Mouse (Mus musculus): ENCODE results near the gene Cog8.

Gene Cog8

GRCm38 (mm10) chr8:107056076-107056972, at the start of gene Cog8, which contains the start of gene Nip7:
Gene Cog8, minus strand, starts transcription at chr8:107056689.
Gene Nip7, plus strand, starts transcription at chr8:107056877.
- DNase-seq (ENCODE audit: low spot score), result peak; percentile 94

GRCm38 (mm10) chr8:107104547-107104946, 48.1 kb upstream of the Cog8 start:
- peak; percentile 36 for DNase-seq (ENCODE audit: low spot score)

GRCm38 (mm10) chr8:107100635-107101034, 44.1 kb upstream of the Cog8 start:
- DNase-seq (ENCODE audit: low spot score), result no peak

- DNase-seq (ENCODE audit: low spot score), result peak; percentile 77
Measured at GRCm38 (mm10) chr8:107096366-107097036, 40.0 kb upstream of the Cog8 start, which contains the start of gene Terf2. Gene Terf2, minus strand, starts transcription at chr8:107096547.

- no peak for DNase-seq (ENCODE audit: low spot score)
Measured at GRCm38 (mm10) chr8:107095717-107096365, 39.4 kb upstream of the Cog8 start.

- DNase-seq (ENCODE audit: low spot score), result no peak
Measured at GRCm38 (mm10) chr8:107090531-107090930, 34.0 kb upstream of the Cog8 start.

- no peak for DNase-seq (ENCODE audit: low spot score)
Measured at GRCm38 (mm10) chr8:107088526-107089063, 32.1 kb upstream of the Cog8 start.

- no peak for DNase-seq (ENCODE audit: low spot score)
Measured at GRCm38 (mm10) chr8:107086018-107086417, 29.5 kb upstream of the Cog8 start.

GRCm38 (mm10) chr8:107085358-107085757, 28.9 kb upstream of the Cog8 start:
- no peak for DNase-seq (ENCODE audit: low spot score)

GRCm38 (mm10) chr8:107076239-107076888, 19.9 kb upstream of the Cog8 start:
- no peak for DNase-seq (ENCODE audit: low spot score)

- no peak for DNase-seq (ENCODE audit: low spot score)
Measured at GRCm38 (mm10) chr8:107074128-107074527, 17.6 kb upstream of the Cog8 start.

- no peak for DNase-seq (ENCODE audit: low spot score)
Measured at GRCm38 (mm10) chr8:107073706-107074105, 17.2 kb upstream of the Cog8 start.

- no peak for DNase-seq (ENCODE audit: low spot score)
Measured at GRCm38 (mm10) chr8:107065511-107066496, 9.3 kb upstream of the Cog8 start, which contains the start of gene Tmed6. Gene Tmed6, minus strand, starts transcription at chr8:107065644.

GRCm38 (mm10) chr8:107062613-107063012, 6.1 kb upstream of the Cog8 start:
- no peak for DNase-seq (ENCODE audit: low spot score)

- no peak for DNase-seq (ENCODE audit: low spot score)
Measured at GRCm38 (mm10) chr8:107056973-107057369, 482 bp upstream of the Cog8 start.

GRCm38 (mm10) chr8:107052046-107052445, 4.4 kb downstream of the Cog8 start:
- DNase-seq (ENCODE audit: low spot score), result no peak

- no peak for DNase-seq (ENCODE audit: low spot score)
Measured at GRCm38 (mm10) chr8:107049480-107049879, 7.0 kb downstream of the Cog8 start.

- DNase-seq (ENCODE audit: low spot score), result peak; percentile 55
Measured at GRCm38 (mm10) chr8:107048061-107048941, 8.2 kb downstream of the Cog8 start, which contains the start of gene Pdf. Gene Pdf, minus strand, starts transcription at chr8:107048614.

- DNase-seq (ENCODE audit: low spot score), result no peak
Measured at GRCm38 (mm10) chr8:107046976-107047375, 9.5 kb downstream of the Cog8 start.

Data from layer of hippocampus, adult 9-10 months (tissue).